Mouse (Mus musculus): ENCODE data around the gene Lingo4. TPM values are rescaled to one million over a fixed set of nuclear protein-coding genes. Genes with fewer than 3 reads are reported as not detected.

Lingo4 gene
- polyA plus RNA-seq, 1 experiment from 2014 or later: not detected

DNA sequence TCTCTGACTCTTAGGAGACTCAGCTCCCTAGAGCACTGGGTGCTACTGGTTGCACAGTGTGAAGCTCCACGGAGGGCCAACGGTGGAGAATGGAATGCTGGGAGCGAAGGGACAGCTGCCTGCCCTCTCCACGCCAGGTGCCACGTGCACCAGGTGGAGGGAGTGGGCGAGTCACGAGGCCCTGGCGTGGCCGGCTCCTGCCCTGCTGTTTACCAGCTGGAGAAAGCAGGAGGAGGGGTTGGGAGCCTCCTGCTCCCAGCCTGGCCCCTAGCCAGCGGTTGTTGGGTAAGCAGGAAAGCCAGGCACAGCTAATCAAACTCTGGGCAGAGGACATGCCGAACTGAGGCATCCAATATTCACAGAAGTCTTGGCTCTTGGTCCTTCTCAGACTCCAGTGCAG is 26.7 kb upstream of the Lingo4 start:
- peak overlapping the region; percentile 34; the same call in 1 of the 2 replicates for H3K4me2 ChIP-seq
- H3K9me3 ChIP-seq (ENCODE audit: control insufficient read depth, low read length): no peaks in the 10 kb centered on the region
- DNase-seq (ENCODE audit: low spot score): no peak
- H3K27me3 ChIP-seq (replicated peaks; ENCODE audit: control insufficient read depth, insufficient read depth, low read length): peaks cover 15% of the 10 kb centered on the region
- peak; percentile 39; the same call in 1 of the 2 replicates for ATAC-seq (replicated peaks; ENCODE audit: low FRiP score)
- no peak overlapping the region for H3K4me3 ChIP-seq (ENCODE audit: low read depth, low read length)
- no peak overlapping the region for H3K9ac ChIP-seq (ENCODE audit: low read depth, low read length)
- WGBS: 7% methylated on average over 11 of the region's 11 CpGs
- no peak overlapping the region for H3K27ac ChIP-seq (ENCODE audit: low read depth, low read length)
- H3K4me1 ChIP-seq (replicated peaks; ENCODE audit: control insufficient read depth, insufficient read depth, low read length): no peaks in the 10 kb centered on the region; the same call in 1 of the 2 replicates
- no peaks in the 10 kb centered on the region for H3K36me3 ChIP-seq (ENCODE audit: control insufficient read depth, insufficient read depth, low read length)

DNA sequence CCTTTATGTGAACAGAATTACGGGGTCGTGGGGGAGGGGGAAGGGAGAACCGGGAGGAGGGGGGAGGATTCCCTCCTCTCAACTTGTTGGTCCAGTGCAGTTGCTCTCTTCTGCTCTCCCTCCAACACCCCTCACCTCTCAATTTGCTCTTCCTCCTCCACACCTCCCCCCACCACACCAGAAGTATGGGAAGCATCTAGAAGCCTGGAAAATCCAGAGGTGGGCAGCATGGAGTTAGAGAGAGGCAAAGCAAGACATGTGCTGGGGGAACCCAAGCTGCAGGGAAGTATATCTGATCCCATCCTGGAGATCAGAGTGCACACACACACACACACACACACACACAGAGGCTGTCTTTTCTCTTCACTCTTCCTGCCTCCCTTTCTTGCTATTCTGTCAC is 26.3 kb upstream of the Lingo4 start:
- Histone ChIP-seq H3K27ac (ENCODE audit: low read depth, low read length) (no peak overlapping the region), H3K27me3 (replicated peaks; ENCODE audit: control insufficient read depth, insufficient read depth, low read length) (peaks cover 15% of the 10 kb centered on the region), H3K9me3 (ENCODE audit: control insufficient read depth, low read length) (no peaks in the 10 kb centered on the region), H3K9ac (ENCODE audit: low read depth, low read length) (no peak overlapping the region), H3K4me1 (replicated peaks; ENCODE audit: control insufficient read depth, insufficient read depth, low read length) (no peaks in the 10 kb centered on the region; the same call in 1 of the 2 replicates), H3K4me2 (no peak overlapping the region; the same call in 1 of the 2 replicates), H3K4me3 (ENCODE audit: low read depth, low read length) (no peak overlapping the region), H3K36me3 (ENCODE audit: control insufficient read depth, insufficient read depth, low read length) (no peaks in the 10 kb centered on the region)
- DNase-seq (ENCODE audit: low spot score) (no peak), ATAC-seq (replicated peaks; ENCODE audit: low FRiP score) (no peak; the same call in 1 of the 2 replicates)
- 0% methylated on average over 3 of the region's 3 CpGs for WGBS

- DNase-seq (ENCODE audit: low spot score) (no peak), ATAC-seq (replicated peaks; ENCODE audit: low FRiP score) (no peak)
- H3K9ac ChIP-seq (ENCODE audit: low read depth, low read length): no peak within 1 kb of the TSS
- 20% methylated on average over 5 of the region's 5 CpGs for WGBS
- H3K27me3 ChIP-seq (replicated peaks; ENCODE audit: control insufficient read depth, insufficient read depth, low read length): peaks cover 15% of the 10 kb centered on the region
- no peak within 1 kb of the TSS for H3K27ac ChIP-seq (ENCODE audit: low read depth, low read length)
- peak within 1 kb of the TSS; percentile 39 for H3K4me2 ChIP-seq
- no peaks in the 10 kb centered on the region; the same call in 1 of the 2 replicates for H3K4me1 ChIP-seq (replicated peaks; ENCODE audit: control insufficient read depth, insufficient read depth, low read length)
- no peaks in the 10 kb centered on the region for H3K9me3 ChIP-seq (ENCODE audit: control insufficient read depth, low read length)
- no peaks in the 10 kb centered on the region for H3K36me3 ChIP-seq (ENCODE audit: control insufficient read depth, insufficient read depth, low read length)
- no peak within 1 kb of the TSS; the same call in 1 of the 2 replicates for H3K4me3 ChIP-seq (ENCODE audit: low read depth, low read length)
Observed at GRCm38 (mm10) chr3:94372641-94373040, 25.7 kb upstream of the Lingo4 start, which contains the start of gene Rorc. Gene Rorc (plus strand): TSS chr3:94372794.

- H3K9me3 ChIP-seq (ENCODE audit: control insufficient read depth, low read length): no peaks in the 10 kb centered on the region
Observed at GRCm38 (mm10) chr3:94373090-94373489, 25.2 kb upstream of the Lingo4 start.

DNA sequence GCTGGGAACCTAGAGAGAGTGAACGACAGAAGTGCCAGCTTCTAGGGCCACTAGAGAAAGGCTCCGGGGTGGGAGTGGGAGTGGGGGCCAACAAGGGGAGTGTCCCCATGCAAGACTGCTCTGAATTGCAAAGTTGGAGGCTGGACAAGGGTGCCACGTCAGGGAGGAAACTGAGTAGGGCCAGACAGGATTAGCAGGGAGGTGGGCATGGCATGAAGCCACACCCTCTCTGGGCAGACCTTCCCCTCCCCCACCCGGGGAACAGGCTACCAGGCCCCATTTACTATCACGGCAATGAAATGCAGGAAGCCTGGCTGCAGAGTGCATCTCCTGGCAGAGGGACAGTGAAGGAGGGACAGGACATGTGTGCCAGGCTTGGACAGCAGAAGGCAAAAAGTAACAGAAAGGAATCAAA is 24.7 kb upstream of the Lingo4 start:
- H3K9me3 ChIP-seq (ENCODE audit: control insufficient read depth, low read length): no peaks in the 10 kb centered on the region
- H3K4me3 ChIP-seq (ENCODE audit: low read depth, low read length): no peak overlapping the region
- peaks cover 15% of the 10 kb centered on the region for H3K27me3 ChIP-seq (replicated peaks; ENCODE audit: control insufficient read depth, insufficient read depth, low read length)
- H3K4me1 ChIP-seq (replicated peaks; ENCODE audit: control insufficient read depth, insufficient read depth, low read length): no peaks in the 10 kb centered on the region; the same call in 1 of the 2 replicates
- H3K36me3 ChIP-seq (ENCODE audit: control insufficient read depth, insufficient read depth, low read length): no peaks in the 10 kb centered on the region
- H3K9ac ChIP-seq (ENCODE audit: low read depth, low read length): no peak overlapping the region
- H3K4me2 ChIP-seq: peak overlapping the region; percentile 39
- DNase-seq (ENCODE audit: low spot score) (no peak), ATAC-seq (replicated peaks; ENCODE audit: low FRiP score) (no peak)
- WGBS: 7% methylated on average over 5 of the region's 5 CpGs
- no peak overlapping the region for H3K27ac ChIP-seq (ENCODE audit: low read depth, low read length)

More at GRCm38 (mm10) chr3:94373090-94373489, 25.2 kb upstream of the Lingo4 start:
- Histone ChIP-seq H3K4me1 (replicated peaks; ENCODE audit: control insufficient read depth, insufficient read depth, low read length) (no peaks in the 10 kb centered on the region; the same call in 1 of the 2 replicates), H3K36me3 (ENCODE audit: control insufficient read depth, insufficient read depth, low read length) (no peaks in the 10 kb centered on the region), H3K9ac (ENCODE audit: low read depth, low read length) (no peak overlapping the region), H3K4me3 (ENCODE audit: low read depth, low read length) (no peak overlapping the region; the same call in 1 of the 2 replicates), H3K4me2 (peak overlapping the region; percentile 39), H3K27me3 (replicated peaks; ENCODE audit: control insufficient read depth, insufficient read depth, low read length) (peaks cover 15% of the 10 kb centered on the region), H3K27ac (ENCODE audit: low read depth, low read length) (no peak overlapping the region)
- WGBS: 9% methylated on average over 10 of the region's 10 CpGs
- ATAC-seq (replicated peaks; ENCODE audit: low FRiP score) (no peak), DNase-seq (ENCODE audit: low spot score) (no peak)

GRCm38 (mm10) chr3:94374636-94375035 is 23.7 kb upstream of the Lingo4 start:
- ATAC-seq (replicated peaks; ENCODE audit: low FRiP score): no peak
- no peak overlapping the region for H3K27ac ChIP-seq (ENCODE audit: low read depth, low read length)

GRCm38 (mm10) chr3:94375146-94375545 is 23.2 kb upstream of the Lingo4 start:
- no peak overlapping the region for H3K4me2 ChIP-seq
- H3K27ac ChIP-seq (ENCODE audit: low read depth, low read length): no peak overlapping the region
- DNase-seq (ENCODE audit: low spot score) (no peak), ATAC-seq (replicated peaks; ENCODE audit: low FRiP score) (no peak)
- H3K4me3 ChIP-seq (ENCODE audit: low read depth, low read length): no peak overlapping the region
- H3K36me3 ChIP-seq (ENCODE audit: control insufficient read depth, insufficient read depth, low read length): no peaks in the 10 kb centered on the region
- no peaks in the 10 kb centered on the region for H3K9me3 ChIP-seq (ENCODE audit: control insufficient read depth, low read length)
- H3K4me1 ChIP-seq (replicated peaks; ENCODE audit: control insufficient read depth, insufficient read depth, low read length): no peaks in the 10 kb centered on the region; the same call in 1 of the 2 replicates
- WGBS: 54% methylated on average over 2 of the region's 2 CpGs
- H3K27me3 ChIP-seq (replicated peaks; ENCODE audit: control insufficient read depth, insufficient read depth, low read length): peaks cover 15% of the 10 kb centered on the region
- no peak overlapping the region for H3K9ac ChIP-seq (ENCODE audit: low read depth, low read length)

More at GRCm38 (mm10) chr3:94374636-94375035, 23.7 kb upstream of the Lingo4 start:
- H3K36me3 ChIP-seq (ENCODE audit: control insufficient read depth, insufficient read depth, low read length): no peaks in the 10 kb centered on the region
- no peaks in the 10 kb centered on the region for H3K9me3 ChIP-seq (ENCODE audit: control insufficient read depth, low read length)
- H3K27me3 ChIP-seq (replicated peaks; ENCODE audit: control insufficient read depth, insufficient read depth, low read length): peaks cover 15% of the 10 kb centered on the region
- no peak overlapping the region for H3K4me2 ChIP-seq
- H3K9ac ChIP-seq (ENCODE audit: low read depth, low read length): no peak overlapping the region
- no peaks in the 10 kb centered on the region; the same call in 1 of the 2 replicates for H3K4me1 ChIP-seq (replicated peaks; ENCODE audit: control insufficient read depth, insufficient read depth, low read length)
- H3K4me3 ChIP-seq (ENCODE audit: low read depth, low read length): no peak overlapping the region
- DNase-seq (ENCODE audit: low spot score): no peak

DNA sequence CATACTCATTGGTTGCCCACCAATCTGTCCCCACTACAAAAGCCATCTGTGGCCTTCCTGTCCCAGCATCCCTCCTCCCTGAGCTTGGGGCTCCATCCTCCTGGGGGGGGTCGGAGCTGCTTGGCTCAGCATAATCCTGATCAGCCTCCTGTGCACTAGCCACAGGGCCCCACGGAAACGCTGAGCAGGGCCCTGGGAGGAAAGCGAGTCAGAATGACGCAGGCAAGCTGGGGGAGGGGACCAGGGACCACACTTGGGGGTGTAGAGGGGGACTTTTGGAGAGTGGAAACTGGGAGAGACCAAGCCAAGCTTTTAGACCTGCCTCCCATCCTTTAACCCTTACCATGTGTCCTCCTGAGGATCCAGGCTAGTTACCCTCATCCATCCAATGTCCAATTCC is 22.5 kb upstream of the Lingo4 start:
- peaks cover 15% of the 10 kb centered on the region for H3K27me3 ChIP-seq (replicated peaks; ENCODE audit: control insufficient read depth, insufficient read depth, low read length)
- H3K27ac ChIP-seq (ENCODE audit: low read depth, low read length): no peak overlapping the region
- H3K36me3 ChIP-seq (ENCODE audit: control insufficient read depth, insufficient read depth, low read length): no peaks in the 10 kb centered on the region
- DNase-seq (ENCODE audit: low spot score): no peak
- no peak overlapping the region for H3K4me3 ChIP-seq (ENCODE audit: low read depth, low read length)
- 30% methylated on average over 5 of the region's 5 CpGs for WGBS
- no peaks in the 10 kb centered on the region for H3K9me3 ChIP-seq (ENCODE audit: control insufficient read depth, low read length)
- no peak for ATAC-seq (replicated peaks; ENCODE audit: low FRiP score)
- no peak overlapping the region for H3K4me2 ChIP-seq
- H3K9ac ChIP-seq (ENCODE audit: low read depth, low read length): no peak overlapping the region
- H3K4me1 ChIP-seq (replicated peaks; ENCODE audit: control insufficient read depth, insufficient read depth, low read length): no peaks in the 10 kb centered on the region; the same call in 1 of the 2 replicates

All from liver, embryonic 11.5 days (tissue).